Mouse (Mus musculus): ENCODE data around the gene Clpb. TPM values are rescaled to one million over a fixed set of nuclear protein-coding genes. Genes with fewer than 3 reads are reported as not detected.

Clpb gene
- polyA plus RNA-seq, 1 experiment from 2014 or later = 42.4 TPM

DNA sequence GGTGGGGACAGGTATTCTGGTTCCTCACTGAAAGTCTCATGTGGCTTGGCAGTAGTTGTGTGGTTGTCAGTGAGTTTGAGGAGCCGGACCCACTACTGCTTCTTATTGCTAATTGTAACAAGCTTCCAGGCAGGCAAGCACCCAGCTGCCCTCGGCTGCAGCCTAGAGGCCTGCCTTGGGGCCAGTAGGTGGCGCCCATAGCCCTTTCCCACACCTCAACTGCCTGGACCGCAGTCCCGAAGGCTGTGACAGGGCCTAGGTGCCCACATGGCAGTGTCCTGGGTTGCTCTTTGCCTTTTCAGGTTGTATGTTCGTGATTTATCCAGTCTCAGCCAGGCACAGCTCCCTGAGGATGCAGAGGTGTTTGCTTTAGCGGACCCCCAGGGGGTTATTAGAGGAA lies 16.2 kb downstream of the Clpb start:
- Histone ChIP-seq H3K27me3 (no peaks in the 10 kb centered on the region), H3K27ac (replicated peaks) (no peak overlapping the region), H3K36me3 (no peaks in the 10 kb centered on the region), H3K4me2 (replicated peaks) (no peak overlapping the region), H3K9me3 (no peaks in the 10 kb centered on the region), H3K4me1 (peaks cover 52% of the 10 kb centered on the region), H3K4me3 (no peak overlapping the region), H3K9ac (replicated peaks) (no peak overlapping the region)
- 9% methylated on average over 7 of the region's 7 CpGs for WGBS
- peak; percentile 88 for ATAC-seq (ENCODE audit: low FRiP score, low read depth)

GRCm38 (mm10) chr7:101680961-101681360 lies 17.5 kb downstream of the Clpb start:
- H3K27ac ChIP-seq (replicated peaks) = no peak overlapping the region
- H3K4me3 ChIP-seq = no peak overlapping the region
- H3K4me1 ChIP-seq = peaks cover 48% of the 10 kb centered on the region
- no peaks in the 10 kb centered on the region for H3K36me3 ChIP-seq
- H3K4me2 ChIP-seq (replicated peaks) = no peak overlapping the region
- no peaks in the 10 kb centered on the region for H3K27me3 ChIP-seq
- no peak for ATAC-seq (ENCODE audit: low FRiP score, low read depth)
- no peaks in the 10 kb centered on the region for H3K9me3 ChIP-seq
- 86% methylated on average over 3 of the region's 3 CpGs for WGBS
- no peak overlapping the region for H3K9ac ChIP-seq (replicated peaks)

DNA sequence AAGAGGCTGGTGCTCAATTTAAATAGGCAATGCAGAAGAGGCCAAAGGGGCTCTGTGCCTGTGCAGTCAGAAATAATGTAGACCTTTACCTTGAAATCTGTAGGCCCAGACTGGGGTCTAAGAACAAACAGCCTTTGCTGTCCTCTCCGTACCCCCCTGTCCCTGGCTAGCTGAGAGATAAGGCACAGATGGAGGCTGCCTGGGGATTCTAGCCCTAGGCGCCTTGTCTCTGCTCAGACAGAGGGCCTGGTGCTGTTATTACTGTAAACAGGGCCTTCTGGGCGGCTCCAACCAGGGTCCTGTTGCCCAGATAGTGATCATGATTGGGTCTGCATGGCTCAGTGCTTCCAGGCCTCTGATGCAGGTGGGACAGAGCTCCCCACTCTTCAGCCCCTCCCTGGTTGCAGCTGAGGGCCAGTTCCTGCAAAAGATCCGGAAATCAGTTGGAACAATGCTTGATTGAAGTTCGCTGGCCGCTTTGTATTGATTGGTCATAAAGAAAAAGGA lies 18.2 kb downstream of the Clpb start:
- Histone ChIP-seq H3K9ac (replicated peaks) (0 out of 2 replicates have a peak overlapping the region, but pooled peaks have one; percentile 8), H3K27me3 (no peaks in the 10 kb centered on the region), H3K4me3 (no peak overlapping the region), H3K9me3 (no peaks in the 10 kb centered on the region), H3K27ac (replicated peaks) (no peak overlapping the region), H3K4me1 (peaks cover 42% of the 10 kb centered on the region), H3K4me2 (replicated peaks) (no peak overlapping the region), H3K36me3 (no peaks in the 10 kb centered on the region)
- 38% methylated on average over 6 of the region's 6 CpGs for WGBS
- ATAC-seq (ENCODE audit: low FRiP score, low read depth) = no peak

GRCm38 (mm10) chr7:101682886-101683285 lies 19.5 kb downstream of the Clpb start:
- Histone ChIP-seq H3K4me3 (no peak overlapping the region), H3K4me2 (replicated peaks) (no peak overlapping the region), H3K4me1 (peaks cover 32% of the 10 kb centered on the region), H3K9me3 (no peaks in the 10 kb centered on the region), H3K36me3 (0 out of 2 replicates have a peak, but pooled peaks cover 3% of the 10 kb centered on the region), H3K27ac (replicated peaks) (no peak overlapping the region), H3K9ac (replicated peaks) (no peak overlapping the region), H3K27me3 (no peaks in the 10 kb centered on the region)
- no peak for ATAC-seq (ENCODE audit: low FRiP score, low read depth)
- 47% methylated on average over 5 of the region's 5 CpGs for WGBS

DNA sequence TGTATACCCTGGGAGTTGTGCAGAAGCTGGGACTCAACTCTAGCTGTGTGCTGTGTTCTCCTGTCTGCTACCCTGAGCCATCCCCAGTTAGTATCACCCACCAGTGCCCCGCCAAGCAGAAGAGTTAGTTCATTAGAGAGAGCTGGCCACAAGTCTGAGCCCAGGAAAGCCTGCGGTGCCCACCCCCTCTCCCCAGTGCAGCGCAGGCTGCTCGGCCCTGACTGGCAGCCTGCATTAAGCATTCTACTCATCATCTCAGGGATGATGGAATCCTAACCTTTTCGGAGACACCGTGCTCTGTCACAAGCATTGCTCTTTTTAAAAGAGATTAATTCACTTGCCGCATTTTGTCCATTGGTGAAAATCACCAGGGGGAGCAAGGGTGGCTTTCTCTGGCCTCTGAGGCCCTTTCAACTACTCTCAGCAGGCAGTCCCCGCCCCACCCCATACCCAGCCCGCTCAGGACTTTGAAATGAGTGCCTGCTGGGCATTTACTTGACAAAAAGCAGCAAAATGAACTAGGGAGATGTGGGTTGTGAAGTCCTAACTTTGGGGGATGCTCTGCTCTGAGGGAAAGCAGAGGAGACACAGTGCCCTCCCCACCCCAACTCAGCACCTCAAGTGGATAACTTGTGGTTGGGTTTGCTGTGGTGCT lies 20.7 kb downstream of the Clpb start:
- Histone ChIP-seq H3K4me2 (replicated peaks) (peak overlapping the region; percentile 23), H3K36me3 (0 out of 2 replicates have a peak, but pooled peaks cover 5% of the 10 kb centered on the region), H3K4me3 (no peak overlapping the region), H3K4me1 (peaks cover 32% of the 10 kb centered on the region), H3K27me3 (0 out of 2 replicates have a peak, but pooled peaks cover 2% of the 10 kb centered on the region), H3K27ac (replicated peaks) (0 out of 2 replicates have a peak overlapping the region, but pooled peaks have one; percentile 21), H3K9me3 (no peaks in the 10 kb centered on the region), H3K9ac (replicated peaks) (no peak overlapping the region)
- peak; percentile 61; the same call in 1 of the 2 replicates for ATAC-seq (ENCODE audit: low FRiP score, low read depth)
- WGBS = 8% methylated on average over 9 of the region's 9 CpGs

DNA sequence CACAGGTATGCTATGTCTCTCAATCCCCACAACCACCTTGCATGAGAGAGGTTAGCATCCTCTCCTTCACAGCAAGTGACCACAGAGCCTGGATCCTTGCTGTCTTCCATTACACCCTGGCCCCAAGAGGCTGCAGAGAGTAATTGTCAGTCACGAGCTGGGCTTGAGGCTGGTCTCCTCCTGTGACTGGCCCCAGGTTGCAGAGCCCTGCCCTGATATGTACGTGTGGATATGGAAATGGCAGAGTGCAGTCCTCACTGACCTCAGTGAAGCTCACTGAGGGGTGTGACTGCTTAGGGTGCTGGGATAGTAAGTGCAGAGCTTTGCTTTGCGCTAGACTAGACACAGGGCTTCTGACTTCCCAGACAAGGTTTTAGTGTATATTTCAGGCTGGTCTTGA lies 21.2 kb downstream of the Clpb start:
- no peak for ATAC-seq (ENCODE audit: low FRiP score, low read depth)
- Histone ChIP-seq H3K9ac (replicated peaks) (no peak overlapping the region), H3K27ac (replicated peaks) (no peak overlapping the region)

DNA sequence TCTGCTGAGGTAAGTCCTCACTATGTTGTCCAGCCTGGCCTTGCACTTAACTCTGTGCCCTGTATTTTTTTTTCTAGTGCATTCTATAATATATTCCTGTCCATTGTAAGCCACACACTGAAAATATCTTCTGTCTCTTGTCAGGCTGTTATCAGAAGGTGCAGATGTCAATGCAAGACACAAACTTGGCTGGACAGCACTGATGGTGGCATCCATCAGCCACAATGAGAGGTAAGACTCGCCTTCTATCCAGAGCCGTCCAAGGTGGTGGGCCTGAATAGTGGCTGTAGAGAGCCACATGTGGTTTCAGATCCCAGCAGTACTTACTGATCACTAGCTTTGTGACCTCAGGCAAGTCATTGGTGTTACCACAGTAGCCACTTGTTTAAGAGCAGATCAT lies 23.7 kb downstream of the Clpb start:
- H3K27me3 ChIP-seq = 0 out of 2 replicates have a peak, but pooled peaks cover 5% of the 10 kb centered on the region
- 90% methylated on average over 2 of the region's 2 CpGs for WGBS

More for the DNA sequence above, 21.2 kb downstream of the Clpb start:
- Histone ChIP-seq H3K4me2 (replicated peaks) (0 out of 2 replicates have a peak overlapping the region, but pooled peaks have one; percentile 23), H3K4me1 (peaks cover 27% of the 10 kb centered on the region), H3K27me3 (0 out of 2 replicates have a peak, but pooled peaks cover 5% of the 10 kb centered on the region), H3K9me3 (no peaks in the 10 kb centered on the region), H3K4me3 (no peak overlapping the region), H3K36me3 (0 out of 2 replicates have a peak, but pooled peaks cover 9% of the 10 kb centered on the region)
- 27% methylated on average over 3 of the region's 3 CpGs for WGBS

GRCm38 (mm10) chr7:101690471-101690870 lies 27.0 kb downstream of the Clpb start:
- 0 out of 2 replicates have a peak, but pooled peaks cover 16% of the 10 kb centered on the region for H3K36me3 ChIP-seq
- no peak for ATAC-seq (ENCODE audit: low FRiP score, low read depth)
- H3K27me3 ChIP-seq = 0 out of 2 replicates have a peak, but pooled peaks cover 5% of the 10 kb centered on the region
- 24% methylated on average over 2 of the region's 2 CpGs for WGBS
- no peaks in the 10 kb centered on the region for H3K4me1 ChIP-seq
- H3K27ac ChIP-seq (replicated peaks) = no peak overlapping the region
- H3K4me2 ChIP-seq (replicated peaks) = no peak overlapping the region
- no peak overlapping the region for H3K4me3 ChIP-seq
- H3K9me3 ChIP-seq = no peaks in the 10 kb centered on the region
- H3K9ac ChIP-seq (replicated peaks) = no peak overlapping the region

More for the DNA sequence above, 23.7 kb downstream of the Clpb start:
- H3K4me3 ChIP-seq = no peak overlapping the region
- H3K4me2 ChIP-seq (replicated peaks) = no peak overlapping the region
- 0 out of 2 replicates have a peak, but pooled peaks cover 13% of the 10 kb centered on the region for H3K36me3 ChIP-seq
- no peak overlapping the region for H3K9ac ChIP-seq (replicated peaks)
- H3K4me1 ChIP-seq = peaks cover 18% of the 10 kb centered on the region
- no peaks in the 10 kb centered on the region for H3K9me3 ChIP-seq
- ATAC-seq (ENCODE audit: low FRiP score, low read depth) = no peak
- H3K27ac ChIP-seq (replicated peaks) = no peak overlapping the region

- H3K4me1 ChIP-seq = peaks cover 3% of the 10 kb centered on the region; the same call in 1 of the 2 replicates
- H3K9me3 ChIP-seq = no peaks in the 10 kb centered on the region
- WGBS = 62% methylated on average over 8 of the region's 8 CpGs
- H3K27ac ChIP-seq (replicated peaks) = no peak overlapping the region
- no peak overlapping the region for H3K9ac ChIP-seq (replicated peaks)
- H3K27me3 ChIP-seq = 0 out of 2 replicates have a peak, but pooled peaks cover 5% of the 10 kb centered on the region
- H3K4me3 ChIP-seq = no peak overlapping the region
- 0 out of 2 replicates have a peak, but pooled peaks cover 16% of the 10 kb centered on the region for H3K36me3 ChIP-seq
- no peak overlapping the region for H3K4me2 ChIP-seq (replicated peaks)
- ATAC-seq (ENCODE audit: low FRiP score, low read depth) = no peak
Measured at GRCm38 (mm10) chr7:101691863-101692262, 28.4 kb downstream of the Clpb start.

DNA sequence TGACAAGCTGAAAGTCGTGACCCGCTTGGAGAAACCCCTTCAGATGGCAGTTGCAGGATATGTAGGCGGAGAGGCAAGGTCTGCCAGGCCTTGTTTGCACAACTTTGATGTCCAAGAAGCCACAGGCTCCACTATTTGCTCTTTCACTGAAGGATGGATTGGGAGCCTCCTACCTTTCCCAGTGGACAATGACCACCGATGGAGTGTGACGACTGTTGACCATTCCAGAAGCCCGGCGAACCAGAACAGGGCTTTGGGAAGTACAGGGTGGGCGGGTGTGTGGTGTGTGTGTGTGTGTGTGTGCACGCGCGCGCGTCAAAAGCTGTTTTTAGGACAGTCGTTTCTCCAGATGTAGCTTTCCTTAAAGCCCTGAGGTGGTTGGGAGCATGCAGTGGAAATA lies 29.0 kb downstream of the Clpb start:
- WGBS = 42% methylated on average over 14 of the region's 14 CpGs
- no peak overlapping the region for H3K4me2 ChIP-seq (replicated peaks)

DNA sequence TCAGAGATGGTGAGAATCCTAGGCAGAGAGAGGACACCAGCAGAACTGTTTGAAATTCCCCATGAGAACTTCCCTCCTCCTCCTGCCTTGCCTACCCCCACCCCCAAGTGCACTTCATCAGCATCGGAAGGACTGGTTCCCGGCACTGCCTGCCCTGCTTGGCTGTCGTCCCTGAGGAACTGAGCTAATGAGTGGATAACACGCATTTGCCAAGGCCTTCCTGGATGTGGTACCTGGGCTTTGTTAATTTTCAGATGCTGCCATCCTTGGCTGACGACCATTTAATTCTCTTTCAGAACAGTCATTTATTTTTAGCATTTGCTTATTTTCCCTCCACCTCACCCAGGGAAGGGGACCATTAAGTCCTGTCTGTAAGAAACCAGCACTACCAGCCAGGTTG lies 32.0 kb downstream of the Clpb start:
- Histone ChIP-seq H3K36me3 (0 out of 2 replicates have a peak, but pooled peaks cover 7% of the 10 kb centered on the region), H3K4me3 (no peak overlapping the region), H3K27ac (replicated peaks) (no peak overlapping the region), H3K4me2 (replicated peaks) (no peak overlapping the region), H3K4me1 (peaks cover 4% of the 10 kb centered on the region; the same call in 1 of the 2 replicates), H3K9me3 (no peaks in the 10 kb centered on the region), H3K27me3 (no peaks in the 10 kb centered on the region), H3K9ac (replicated peaks) (no peak overlapping the region)
- ATAC-seq (ENCODE audit: low FRiP score, low read depth) = no peak
- WGBS = 79% methylated on average over 5 of the region's 5 CpGs

More for the DNA sequence above, 29.0 kb downstream of the Clpb start:
- H3K4me3 ChIP-seq = no peak overlapping the region
- ATAC-seq (ENCODE audit: low FRiP score, low read depth) = no peak
- H3K27ac ChIP-seq (replicated peaks) = no peak overlapping the region
- 0 out of 2 replicates have a peak, but pooled peaks cover 16% of the 10 kb centered on the region for H3K36me3 ChIP-seq
- H3K9ac ChIP-seq (replicated peaks) = no peak overlapping the region
- no peaks in the 10 kb centered on the region for H3K9me3 ChIP-seq
- H3K27me3 ChIP-seq = 0 out of 2 replicates have a peak, but pooled peaks cover 5% of the 10 kb centered on the region
- H3K4me1 ChIP-seq = peaks cover 4% of the 10 kb centered on the region; the same call in 1 of the 2 replicates
